Mouse (Mus musculus): ENCODE data around the gene Corin. TPM values are rescaled to one million over a fixed set of nuclear protein-coding genes. Genes with fewer than 3 reads are reported as not detected.

The Corin gene
- polyA plus RNA-seq, 1 experiment from 2014 or later = 9.3 TPM

GRCm38 (mm10) chr5:72435085-72435484 lies 69.2 kb downstream of the Corin start:
- no peak for ATAC-seq (ENCODE audit: low FRiP score, low read depth)
- WGBS = 94% methylated on average over 11 of the region's 11 CpGs

GRCm38 (mm10) chr5:72431856-72432255 lies 72.4 kb downstream of the Corin start:
- no peak for ATAC-seq (ENCODE audit: low FRiP score, low read depth)

More at GRCm38 (mm10) chr5:72435085-72435484, 69.2 kb downstream of the Corin start:
- no peak overlapping the region for H3K4me2 ChIP-seq (replicated peaks)
- no peaks in the 10 kb centered on the region for H3K27me3 ChIP-seq
- no peaks in the 10 kb centered on the region for H3K36me3 ChIP-seq
- no peak overlapping the region for H3K4me3 ChIP-seq
- no peak overlapping the region for H3K27ac ChIP-seq (replicated peaks)
- no peak overlapping the region for H3K9ac ChIP-seq (replicated peaks)
- no peaks in the 10 kb centered on the region for H3K9me3 ChIP-seq
- no peaks in the 10 kb centered on the region for H3K4me1 ChIP-seq

DNA sequence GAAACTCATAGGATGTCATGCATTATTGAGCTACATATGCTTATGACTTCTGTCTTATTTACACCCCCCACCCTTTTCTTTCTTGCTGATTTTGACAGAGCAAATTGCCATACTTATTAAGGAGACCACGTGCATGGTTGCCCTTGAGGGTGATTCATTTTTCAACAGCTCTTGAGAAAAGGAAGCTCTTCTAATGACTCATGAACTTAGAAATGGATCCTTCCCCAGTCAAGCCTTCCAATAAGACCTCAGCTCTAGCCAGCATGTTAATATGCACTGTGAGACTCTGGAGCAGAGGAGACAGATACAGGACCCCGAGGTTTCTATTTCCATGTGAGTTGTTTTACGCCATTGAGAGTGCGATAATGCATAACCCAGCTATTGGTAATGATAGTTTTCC lies 76.7 kb downstream of the Corin start:
- 93% methylated on average over 4 of the region's 4 CpGs for WGBS
- Histone ChIP-seq H3K4me1 (no peaks in the 10 kb centered on the region), H3K36me3 (no peaks in the 10 kb centered on the region), H3K9ac (replicated peaks) (no peak overlapping the region), H3K27ac (replicated peaks) (no peak overlapping the region), H3K27me3 (no peaks in the 10 kb centered on the region), H3K4me2 (replicated peaks) (no peak overlapping the region), H3K9me3 (no peaks in the 10 kb centered on the region), H3K4me3 (no peak overlapping the region)
- no peak for ATAC-seq (ENCODE audit: low FRiP score, low read depth)

More at GRCm38 (mm10) chr5:72431856-72432255, 72.4 kb downstream of the Corin start:
- no peak overlapping the region for H3K4me2 ChIP-seq (replicated peaks)
- 78% methylated on average over 3 of the region's 3 CpGs for WGBS
- H3K9ac ChIP-seq (replicated peaks) = no peak overlapping the region
- no peak overlapping the region for H3K4me3 ChIP-seq
- no peaks in the 10 kb centered on the region for H3K27me3 ChIP-seq
- H3K36me3 ChIP-seq = no peaks in the 10 kb centered on the region
- H3K9me3 ChIP-seq = no peaks in the 10 kb centered on the region
- H3K4me1 ChIP-seq = no peaks in the 10 kb centered on the region
- H3K27ac ChIP-seq (replicated peaks) = no peak overlapping the region

GRCm38 (mm10) chr5:72425342-72426010 lies 78.8 kb downstream of the Corin start:
- Histone ChIP-seq H3K27ac (replicated peaks) (no peak overlapping the region), H3K9ac (replicated peaks) (no peak overlapping the region), H3K27me3 (no peaks in the 10 kb centered on the region), H3K4me1 (no peaks in the 10 kb centered on the region), H3K36me3 (no peaks in the 10 kb centered on the region), H3K4me3 (no peak overlapping the region), H3K9me3 (no peaks in the 10 kb centered on the region), H3K4me2 (replicated peaks) (no peak overlapping the region)
- ATAC-seq (ENCODE audit: low FRiP score, low read depth) = no peak

DNA sequence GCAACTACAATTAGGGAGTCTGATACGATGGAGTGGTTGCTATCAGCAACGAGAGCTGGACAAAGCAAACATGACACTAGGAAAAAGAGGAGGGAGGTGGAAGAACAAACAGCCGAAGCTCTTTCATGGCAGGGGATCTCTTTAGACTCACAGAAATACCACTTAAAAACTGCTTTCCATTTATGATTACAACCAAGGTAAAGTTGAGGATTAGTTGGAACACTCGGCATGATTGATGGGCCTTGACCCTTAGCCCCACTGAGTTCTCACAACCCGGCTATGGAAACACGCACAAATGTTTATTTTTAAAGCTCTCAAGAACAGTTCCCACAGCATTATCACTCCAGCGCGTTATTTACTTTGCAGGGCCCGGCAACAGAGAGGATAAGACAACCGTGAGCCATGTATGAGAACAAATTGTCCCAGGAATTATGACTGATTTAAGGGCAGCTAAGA lies 92.4 kb downstream of the Corin start:
- H3K4me1 ChIP-seq = peaks cover 7% of the 10 kb centered on the region; the same call in 1 of the 2 replicates
- ATAC-seq (ENCODE audit: low FRiP score, low read depth) = peak; percentile 52; the same call in 1 of the 2 replicates
- H3K36me3 ChIP-seq = no peaks in the 10 kb centered on the region
- H3K27ac ChIP-seq (replicated peaks) = no peak overlapping the region
- 0 out of 2 replicates have a peak, but pooled peaks cover 6% of the 10 kb centered on the region for H3K27me3 ChIP-seq
- no peaks in the 10 kb centered on the region for H3K9me3 ChIP-seq
- 0 out of 2 replicates have a peak overlapping the region, but pooled peaks have one; percentile 11 for H3K4me2 ChIP-seq (replicated peaks)
- no peak overlapping the region for H3K9ac ChIP-seq (replicated peaks)
- 26% methylated on average over 10 of the region's 10 CpGs for WGBS
- no peak overlapping the region for H3K4me3 ChIP-seq

GRCm38 (mm10) chr5:72410841-72411240 lies 93.4 kb downstream of the Corin start:
- Histone ChIP-seq H3K27ac (replicated peaks) (no peak overlapping the region), H3K4me2 (replicated peaks) (no peak overlapping the region), H3K9ac (replicated peaks) (no peak overlapping the region), H3K27me3 (0 out of 2 replicates have a peak, but pooled peaks cover 6% of the 10 kb centered on the region), H3K36me3 (no peaks in the 10 kb centered on the region), H3K4me1 (peaks cover 7% of the 10 kb centered on the region; the same call in 1 of the 2 replicates), H3K9me3 (no peaks in the 10 kb centered on the region), H3K4me3 (no peak overlapping the region)
- 95% methylated on average over 3 of the region's 3 CpGs for WGBS
- no peak for ATAC-seq (ENCODE audit: low FRiP score, low read depth)

DNA sequence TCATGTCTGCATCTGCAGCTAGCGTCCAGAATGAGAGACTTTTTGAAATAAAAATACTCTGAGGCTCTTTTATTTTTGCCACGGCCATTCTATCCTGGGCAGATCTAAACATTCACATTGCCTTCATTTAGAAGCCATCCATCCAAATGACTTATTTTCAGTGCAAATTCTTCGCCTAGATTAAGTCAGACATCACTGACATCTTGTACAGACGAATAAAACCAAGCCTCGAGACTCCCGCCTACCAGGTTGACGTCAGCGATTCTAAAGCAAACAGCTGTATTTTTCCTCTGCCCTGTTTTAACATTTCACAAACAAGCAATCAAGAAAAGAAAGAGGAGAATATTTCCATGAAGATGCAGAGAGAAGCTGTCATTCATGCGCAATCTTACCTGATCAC lies 100.9 kb downstream of the Corin start:
- no peak overlapping the region for H3K4me3 ChIP-seq
- H3K4me1 ChIP-seq = no peaks in the 10 kb centered on the region
- no peaks in the 10 kb centered on the region for H3K36me3 ChIP-seq
- H3K27ac ChIP-seq (replicated peaks) = no peak overlapping the region
- H3K9ac ChIP-seq (replicated peaks) = no peak overlapping the region
- WGBS = 80% methylated on average over 9 of the region's 9 CpGs
- no peaks in the 10 kb centered on the region for H3K27me3 ChIP-seq
- no peaks in the 10 kb centered on the region for H3K9me3 ChIP-seq
- H3K4me2 ChIP-seq (replicated peaks) = no peak overlapping the region
- ATAC-seq (ENCODE audit: low FRiP score, low read depth) = no peak

DNA sequence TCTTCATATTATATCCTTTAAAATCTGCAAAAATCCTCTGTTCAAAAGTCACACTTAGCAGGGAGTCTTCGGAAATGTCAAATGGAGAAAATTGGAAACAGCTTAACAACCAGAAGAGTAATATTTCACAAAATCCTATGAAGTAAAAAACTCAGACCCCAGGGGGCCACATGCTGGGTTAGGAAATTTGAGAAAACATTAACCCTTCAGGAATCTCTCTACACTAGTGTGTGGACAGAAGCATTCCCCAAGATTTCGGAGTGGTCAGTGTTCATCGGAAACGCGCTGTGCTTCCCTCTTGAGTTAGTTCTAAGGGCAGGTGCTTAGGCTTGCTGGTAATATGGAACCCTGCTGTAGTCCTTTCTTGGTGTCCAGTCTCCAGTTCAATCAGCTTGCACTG lies 101.4 kb downstream of the Corin start:
- no peak overlapping the region for H3K4me3 ChIP-seq
- no peaks in the 10 kb centered on the region for H3K4me1 ChIP-seq
- H3K9me3 ChIP-seq = no peaks in the 10 kb centered on the region
- H3K4me2 ChIP-seq (replicated peaks) = no peak overlapping the region
- H3K9ac ChIP-seq (replicated peaks) = no peak overlapping the region
- H3K27ac ChIP-seq (replicated peaks) = no peak overlapping the region
- WGBS = 68% methylated on average over 5 of the region's 5 CpGs
- no peaks in the 10 kb centered on the region for H3K27me3 ChIP-seq
- H3K36me3 ChIP-seq = no peaks in the 10 kb centered on the region
- ATAC-seq (ENCODE audit: low FRiP score, low read depth) = no peak

- no peaks in the 10 kb centered on the region for H3K36me3 ChIP-seq
- H3K9ac ChIP-seq (replicated peaks) = no peak overlapping the region
- no peak overlapping the region for H3K27ac ChIP-seq (replicated peaks)
- no peak overlapping the region for H3K4me3 ChIP-seq
- no peak overlapping the region for H3K4me2 ChIP-seq (replicated peaks)
- H3K9me3 ChIP-seq = no peaks in the 10 kb centered on the region
- H3K4me1 ChIP-seq = no peaks in the 10 kb centered on the region
- ATAC-seq (ENCODE audit: low FRiP score, low read depth) = 0 out of 2 replicates have a peak, but pooled peaks have one; percentile 27
- no peaks in the 10 kb centered on the region for H3K27me3 ChIP-seq
- 58% methylated on average over 10 of the region's 10 CpGs for WGBS
Observed at GRCm38 (mm10) chr5:72401778-72402177, 102.5 kb downstream of the Corin start.

GRCm38 (mm10) chr5:72401251-72401650 lies 103.0 kb downstream of the Corin start:
- Histone ChIP-seq H3K36me3 (no peaks in the 10 kb centered on the region), H3K4me3 (no peak overlapping the region), H3K9ac (replicated peaks) (no peak overlapping the region), H3K4me2 (replicated peaks) (no peak overlapping the region), H3K4me1 (no peaks in the 10 kb centered on the region), H3K27me3 (no peaks in the 10 kb centered on the region), H3K27ac (replicated peaks) (no peak overlapping the region), H3K9me3 (no peaks in the 10 kb centered on the region)
- no peak for ATAC-seq (ENCODE audit: low FRiP score, low read depth)
- 93% methylated on average over 3 of the region's 3 CpGs for WGBS

DNA sequence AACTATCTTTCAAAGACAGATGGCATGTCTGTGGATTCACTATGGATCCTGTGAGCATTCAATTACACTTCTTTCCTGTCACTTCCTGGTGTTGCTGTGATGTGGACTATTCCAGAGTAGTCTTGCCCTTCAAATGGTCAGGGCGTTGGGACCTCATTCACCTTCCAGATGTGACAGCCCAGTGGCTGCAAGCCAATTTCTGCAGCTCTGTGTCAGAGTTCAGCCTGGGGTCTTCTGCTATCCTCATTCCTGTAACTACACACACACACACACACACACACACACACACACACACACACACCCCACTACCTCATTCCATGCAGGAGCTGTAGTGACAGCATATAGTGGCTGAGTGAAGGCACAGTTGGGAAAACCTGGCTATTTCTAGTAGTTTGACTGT lies 122.1 kb downstream of the Corin start:
- H3K9ac ChIP-seq (replicated peaks) = no peak overlapping the region
- ATAC-seq (ENCODE audit: low FRiP score, low read depth) = no peak
- WGBS = 93% methylated on average over 1 of the region's 1 CpGs
- H3K36me3 ChIP-seq = no peaks in the 10 kb centered on the region
- H3K27me3 ChIP-seq = no peaks in the 10 kb centered on the region
- H3K4me1 ChIP-seq = no peaks in the 10 kb centered on the region
- no peak overlapping the region for H3K4me2 ChIP-seq (replicated peaks)
- no peak overlapping the region for H3K27ac ChIP-seq (replicated peaks)
- no peak overlapping the region for H3K4me3 ChIP-seq
- no peaks in the 10 kb centered on the region for H3K9me3 ChIP-seq

DNA sequence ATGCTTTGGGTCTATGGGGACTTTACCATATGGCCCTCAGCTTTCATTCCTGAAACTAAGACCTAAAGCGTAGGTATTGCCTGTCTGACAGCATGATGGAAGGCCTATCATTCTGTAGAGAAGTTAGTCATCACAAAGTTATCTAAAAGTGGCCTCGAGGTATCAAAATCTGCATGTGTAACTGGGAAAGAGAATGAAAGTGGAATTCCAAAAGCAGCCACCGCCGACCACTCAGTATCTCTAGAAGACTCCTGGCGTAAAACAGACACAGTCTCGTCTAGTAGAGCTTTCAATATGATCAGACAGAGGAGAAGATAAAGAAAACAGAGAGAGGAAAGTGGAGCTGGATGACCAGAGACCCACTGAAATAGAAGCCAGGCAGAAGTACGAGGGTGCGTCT lies 123.7 kb downstream of the Corin start:
- H3K4me2 ChIP-seq (replicated peaks) = no peak overlapping the region
- no peaks in the 10 kb centered on the region for H3K4me1 ChIP-seq
- H3K27me3 ChIP-seq = no peaks in the 10 kb centered on the region
- H3K9ac ChIP-seq (replicated peaks) = no peak overlapping the region
- H3K4me3 ChIP-seq = no peak overlapping the region
- no peaks in the 10 kb centered on the region for H3K9me3 ChIP-seq
- H3K36me3 ChIP-seq = no peaks in the 10 kb centered on the region
- ATAC-seq (ENCODE audit: low FRiP score, low read depth) = no peak
- 77% methylated on average over 8 of the region's 8 CpGs for WGBS
- H3K27ac ChIP-seq (replicated peaks) = no peak overlapping the region

DNA sequence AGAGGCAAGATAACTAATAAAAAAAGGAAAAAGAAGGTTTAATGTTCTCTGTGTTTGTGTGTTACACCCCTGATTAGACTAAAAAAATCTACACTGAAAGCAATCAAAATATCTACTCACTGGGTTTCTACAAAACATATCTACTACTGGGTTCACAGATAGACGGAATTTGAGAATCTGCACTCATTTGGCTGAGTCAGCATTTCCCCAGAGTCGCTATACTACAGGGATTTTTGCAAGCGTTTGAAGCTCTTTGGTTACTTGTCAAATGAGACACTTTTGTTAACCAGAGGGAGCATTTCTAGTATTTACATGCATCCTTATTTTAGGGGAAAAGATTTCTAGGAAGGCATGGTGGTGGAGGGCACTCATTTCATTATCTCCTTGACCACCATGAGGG lies 136.3 kb downstream of the Corin start:
- Histone ChIP-seq H3K27ac (replicated peaks) (no peak overlapping the region), H3K27me3 (no peaks in the 10 kb centered on the region), H3K4me1 (no peaks in the 10 kb centered on the region), H3K9ac (replicated peaks) (no peak overlapping the region), H3K4me2 (replicated peaks) (no peak overlapping the region), H3K36me3 (no peaks in the 10 kb centered on the region), H3K4me3 (no peak overlapping the region), H3K9me3 (no peaks in the 10 kb centered on the region)
- ATAC-seq (ENCODE audit: low FRiP score, low read depth) = no peak
- WGBS = 93% methylated on average over 3 of the region's 3 CpGs
